Mouse (Mus musculus) kidney, postnatal 14 days (tissue): ENCODE results near the gene Cx3cr1.

Experiments used
- DNase-seq: peaks from one replicate; pipeline ENCODE4 v3.0.0; 2022; ENCODE audit warnings: mixed read lengths

Gene Cx3cr1

DNA sequence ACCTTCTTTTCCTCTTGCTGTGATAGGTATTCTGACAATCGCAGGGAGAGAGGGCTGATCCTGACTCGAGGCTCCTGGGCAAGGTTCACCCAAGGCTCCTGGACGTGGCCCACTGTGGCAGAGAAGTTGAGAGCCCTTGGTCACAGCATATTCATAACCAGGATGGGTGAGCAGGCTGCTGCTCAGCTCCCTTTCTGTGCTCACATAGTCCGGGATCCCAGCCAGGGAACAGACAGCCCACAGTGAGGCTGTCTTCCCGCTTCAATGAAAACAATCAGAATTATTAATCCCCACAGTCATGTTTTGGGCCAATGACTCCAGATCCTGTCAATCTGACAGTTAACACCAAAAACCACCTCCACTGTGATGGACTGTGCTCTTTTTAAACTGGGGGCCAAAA is 12.3 kb upstream of the Cx3cr1 start:
- DNase-seq, result no peak

DNA sequence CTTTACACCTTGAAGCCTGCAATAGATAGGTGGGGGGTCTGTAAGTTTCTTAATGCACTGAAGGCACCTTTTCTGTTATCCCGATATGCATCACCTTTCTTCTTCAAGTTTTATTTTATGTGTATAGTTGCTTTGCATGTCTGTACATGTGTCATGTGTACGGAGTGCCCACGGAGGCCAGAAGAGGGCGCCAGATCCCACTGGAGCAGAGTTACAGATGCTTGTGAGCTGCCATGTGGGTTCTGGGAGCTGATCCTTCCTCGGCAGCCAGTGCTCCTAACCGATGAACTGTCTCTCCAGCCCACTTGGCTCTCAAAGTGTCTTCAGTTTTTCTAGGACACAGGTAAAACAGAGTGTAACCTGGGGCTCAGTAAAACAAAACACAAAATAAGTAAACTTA is 11.6 kb upstream of the Cx3cr1 start:
- DNase-seq, result no peak

DNA sequence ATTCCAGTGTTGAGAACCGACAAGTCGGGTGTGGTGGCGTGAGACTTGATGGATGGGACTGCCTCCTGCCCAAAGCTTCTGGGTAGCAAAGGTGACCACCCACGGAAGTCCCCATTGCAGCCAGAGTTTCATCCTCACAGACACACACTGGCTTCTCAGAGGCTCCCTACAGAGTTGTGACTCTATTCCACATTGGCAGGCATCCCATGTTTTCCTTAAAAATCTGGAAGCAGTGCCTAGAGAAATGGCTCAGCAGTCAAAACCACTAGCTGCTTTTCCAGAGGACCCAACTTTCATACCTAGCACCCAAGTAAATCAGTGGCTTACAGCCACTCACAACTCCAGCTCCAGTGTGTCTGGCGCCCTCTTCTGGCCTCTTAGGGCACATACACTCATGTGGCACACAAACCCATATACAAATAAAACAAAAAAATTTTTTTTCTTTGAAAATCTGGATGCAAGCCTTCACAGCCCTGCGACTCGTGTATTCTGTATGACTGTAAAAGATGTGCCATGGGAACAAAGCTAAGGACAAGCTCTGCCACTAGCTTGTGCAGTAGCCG is 10.9 kb upstream of the Cx3cr1 start:
- DNase-seq, result no peak

DNA sequence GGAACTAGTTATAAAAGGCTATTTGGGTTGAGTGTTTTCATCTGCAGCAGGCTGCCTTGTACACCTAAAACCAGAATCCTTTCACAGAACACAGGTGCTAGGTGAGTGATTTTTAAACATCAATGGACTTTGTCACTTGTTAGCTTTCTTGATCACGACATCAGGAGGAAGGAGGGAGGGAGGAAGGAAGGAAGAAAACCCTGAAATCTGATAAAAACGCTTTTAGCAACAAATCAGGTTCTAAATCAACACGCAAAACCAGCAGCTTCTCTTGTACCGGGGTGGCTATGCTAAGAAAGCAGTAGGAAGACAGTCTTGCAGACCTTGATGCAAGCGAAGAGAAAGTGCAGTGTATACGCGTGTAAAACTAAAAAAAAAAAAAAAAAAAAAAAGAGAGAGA is 10.2 kb upstream of the Cx3cr1 start:
- no peak for DNase-seq

DNA sequence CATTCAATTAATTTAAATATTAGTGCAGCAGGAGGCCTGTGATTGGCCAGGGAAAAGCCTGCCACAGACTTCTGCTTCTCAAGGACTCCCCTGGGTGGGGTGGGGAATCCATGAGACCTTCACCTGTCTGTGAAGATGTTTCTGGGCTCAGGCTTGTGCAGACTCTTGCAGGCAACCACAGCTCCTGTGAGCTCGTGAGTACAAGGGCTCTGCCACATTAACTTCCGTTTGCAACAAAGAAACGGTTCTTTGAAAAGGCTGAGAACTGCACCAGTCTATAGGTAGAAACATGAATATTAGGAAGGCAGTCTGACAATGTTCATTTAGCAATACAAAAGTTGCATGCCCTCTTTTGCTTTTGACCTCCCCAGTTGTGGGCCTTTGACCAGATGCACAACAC is 8.6 kb upstream of the Cx3cr1 start:
- DNase-seq, result no peak

DNA sequence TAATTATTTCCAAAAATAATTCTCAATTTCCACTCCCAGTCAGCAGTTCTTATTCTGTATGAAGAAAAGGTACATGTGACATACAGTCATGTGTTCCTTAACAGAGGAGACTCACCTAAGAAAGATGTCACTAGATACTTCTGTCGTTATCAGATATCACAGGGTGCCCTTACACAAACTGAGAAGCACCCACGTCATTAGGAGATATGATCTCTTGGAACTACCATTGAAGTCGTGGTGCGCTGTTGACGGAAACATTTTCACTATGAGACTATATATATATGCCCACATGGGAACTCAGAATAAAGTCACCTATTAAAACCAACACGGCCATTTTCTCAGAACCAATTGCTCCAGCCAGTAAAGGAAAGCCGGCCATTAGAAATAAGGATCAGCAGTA is 4.8 kb upstream of the Cx3cr1 start:
- DNase-seq, result no peak

DNA sequence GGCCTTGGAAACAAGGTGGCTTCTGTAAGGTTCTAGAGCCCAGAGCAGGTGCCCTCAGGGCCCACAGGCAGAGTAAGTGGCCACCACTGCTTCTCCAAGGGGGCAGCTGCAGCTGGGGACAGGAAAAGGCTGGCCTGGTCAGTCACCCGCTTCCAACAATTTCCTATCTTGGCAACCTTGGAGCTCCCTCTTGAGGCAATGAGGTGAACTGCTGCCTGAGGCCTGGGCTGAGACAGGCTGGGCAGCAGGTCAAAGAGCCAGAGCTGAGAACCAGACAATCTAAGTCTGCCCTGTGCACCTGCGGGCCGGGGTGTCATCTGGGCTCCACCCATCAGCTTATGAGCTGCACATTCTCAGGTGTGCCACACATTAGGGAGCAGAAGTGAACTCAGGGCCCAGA is 3.5 kb upstream of the Cx3cr1 start:
- DNase-seq, result peak; percentile 85

DNA sequence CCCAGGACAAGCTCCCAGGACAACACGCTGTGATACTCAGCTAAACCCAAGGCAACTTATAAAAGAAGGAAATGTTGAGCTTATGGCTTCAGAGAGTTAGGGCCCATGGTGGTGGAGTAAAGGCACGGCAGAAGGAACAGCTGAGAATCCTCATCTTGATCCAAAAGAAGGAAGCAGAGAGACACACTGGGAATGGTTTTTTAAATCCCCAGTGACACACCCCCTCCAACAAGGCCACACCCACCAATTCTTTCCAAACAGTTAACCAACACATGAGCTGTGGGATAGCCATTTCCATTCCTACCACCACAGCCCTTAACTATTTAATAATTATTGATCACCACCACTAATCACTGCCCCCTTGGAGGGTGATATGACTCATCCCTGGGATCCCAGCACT is 1.6 kb upstream of the Cx3cr1 start:
- no peak for DNase-seq

DNA sequence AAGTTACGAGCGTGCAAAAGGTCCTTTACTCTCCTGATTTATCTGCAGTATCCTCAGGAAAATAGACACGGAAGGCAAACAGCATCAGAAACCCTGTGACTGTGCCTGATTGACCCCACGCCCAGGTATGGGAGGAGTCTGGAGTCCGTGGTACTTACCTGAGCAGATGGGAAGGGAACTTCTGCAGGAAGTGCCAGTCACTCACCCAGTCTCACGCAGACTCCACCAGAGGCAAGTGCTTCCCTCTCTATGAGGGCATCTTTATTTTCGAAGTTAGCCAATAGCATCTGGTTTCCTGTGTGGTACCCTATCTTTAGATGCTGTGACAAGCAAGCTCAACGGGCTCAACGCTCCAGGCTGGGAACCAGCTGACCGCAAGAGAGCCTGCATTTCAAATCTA is 1.6 kb downstream of the Cx3cr1 start:
- no peak for DNase-seq

DNA sequence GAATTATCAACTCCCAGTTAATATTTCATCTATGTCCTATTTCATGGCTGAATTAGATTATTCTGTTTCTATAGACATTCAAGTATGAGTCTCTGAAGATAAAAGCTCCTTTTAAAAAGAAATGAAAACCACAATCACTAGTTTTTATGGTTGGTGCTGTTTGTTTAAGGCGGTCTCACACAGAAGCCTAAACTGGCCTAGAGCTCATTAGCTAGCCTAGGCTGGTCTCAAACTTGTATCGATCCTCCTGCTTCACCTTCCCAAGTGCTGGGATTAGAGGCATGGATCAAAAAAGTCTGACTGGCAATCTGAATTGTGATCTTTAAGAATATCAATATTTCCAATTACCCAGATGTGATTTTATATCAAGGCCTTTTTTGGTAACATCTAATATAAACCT is 2.1 kb downstream of the Cx3cr1 start:
- DNase-seq, result no peak

DNA sequence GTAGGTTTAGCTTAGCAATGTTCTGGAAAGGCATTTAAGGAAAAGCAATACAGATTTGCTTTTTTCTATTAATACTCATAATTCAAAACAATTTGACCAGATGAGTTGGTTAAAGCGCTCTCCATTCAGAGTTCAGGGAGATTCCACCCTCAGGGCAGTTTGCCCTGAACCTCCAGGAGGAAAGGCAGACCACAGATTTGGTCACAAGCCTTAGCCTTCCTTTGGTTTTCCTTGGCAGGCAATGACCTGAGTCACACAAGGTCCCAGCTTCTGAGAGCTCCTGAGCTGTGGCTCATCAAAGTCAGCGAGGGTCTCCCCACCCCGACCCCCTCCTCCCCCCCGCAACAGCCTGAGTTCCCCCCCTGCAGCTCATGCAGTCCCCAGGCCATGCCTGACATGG is 5.4 kb downstream of the Cx3cr1 start:
- DNase-seq, result no peak

DNA sequence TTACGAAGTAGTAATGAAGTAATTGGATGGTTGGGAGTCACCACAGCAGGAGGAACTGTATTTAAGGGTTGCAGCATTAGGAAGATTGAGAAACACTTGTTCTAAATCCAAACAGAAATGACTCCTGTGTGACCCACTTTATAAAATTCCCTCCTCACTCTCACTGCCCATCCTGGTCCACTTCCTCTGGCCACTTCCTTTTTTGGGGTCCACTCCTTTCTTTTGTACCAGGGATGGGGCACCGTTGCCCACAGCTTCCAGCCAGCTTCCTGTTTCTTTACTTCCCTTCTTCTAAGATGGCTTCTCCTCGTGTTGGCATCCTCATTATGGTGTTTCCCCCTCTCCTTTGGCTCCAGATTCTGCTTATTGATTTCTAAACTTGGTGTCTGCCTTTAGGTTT is 10.9 kb downstream of the Cx3cr1 start:
- DNase-seq, result no peak

DNA sequence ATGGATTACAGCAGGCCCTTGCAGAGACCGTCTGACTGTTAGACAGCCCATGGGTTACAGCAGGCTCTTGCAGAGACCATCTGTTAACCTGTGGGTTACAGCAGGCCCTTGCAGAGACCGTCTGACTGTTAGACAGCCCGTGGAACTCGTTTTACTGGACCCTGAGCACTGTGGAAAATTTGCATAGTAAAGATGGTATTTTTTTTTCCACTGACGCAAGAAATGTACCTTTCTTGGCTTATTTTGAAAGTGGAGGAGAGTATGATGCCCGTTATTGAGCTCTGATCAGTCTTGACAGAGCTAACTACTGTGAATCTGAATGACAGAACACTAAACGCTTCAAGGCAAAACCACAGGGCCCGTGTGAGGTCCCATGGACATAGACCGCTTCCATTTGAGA is 13.5 kb downstream of the Cx3cr1 start:
- no peak for DNase-seq

DNA sequence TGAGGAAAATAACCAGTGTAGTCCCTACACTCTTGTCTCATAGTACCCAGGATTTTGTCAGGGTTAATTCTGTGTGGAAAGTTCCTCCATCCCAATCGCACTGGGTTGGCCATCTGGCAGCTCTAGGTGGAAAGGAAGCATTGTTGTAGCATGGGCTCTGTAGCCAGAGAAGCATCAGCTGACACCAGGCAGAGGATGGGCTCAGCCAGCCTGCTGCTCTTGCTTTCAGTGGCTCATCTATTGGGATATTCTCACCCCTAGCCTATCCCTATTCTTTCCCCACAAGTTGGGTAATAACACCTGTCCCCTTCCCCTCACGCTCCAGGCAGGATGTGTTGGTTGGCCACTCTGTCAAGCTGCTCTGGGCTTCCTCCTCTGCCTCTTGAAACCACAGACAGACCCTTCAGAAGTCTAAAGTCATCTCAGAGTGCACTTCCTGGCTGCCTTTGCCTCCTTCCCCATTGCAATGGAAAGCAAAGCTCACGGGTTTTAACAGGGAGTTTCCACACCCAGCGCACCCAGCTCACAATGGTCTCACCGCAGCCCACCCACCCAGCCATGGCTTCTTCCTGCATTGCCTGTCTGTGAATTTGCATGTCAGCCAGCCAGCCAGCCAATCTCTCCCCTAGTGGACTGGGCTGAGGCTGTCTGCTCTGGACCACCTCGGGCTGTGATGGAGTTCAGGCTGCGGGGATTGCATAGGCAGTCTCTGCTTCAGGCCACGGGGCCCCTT is 15.0 kb downstream of the Cx3cr1 start:
- no peak for DNase-seq

DNA sequence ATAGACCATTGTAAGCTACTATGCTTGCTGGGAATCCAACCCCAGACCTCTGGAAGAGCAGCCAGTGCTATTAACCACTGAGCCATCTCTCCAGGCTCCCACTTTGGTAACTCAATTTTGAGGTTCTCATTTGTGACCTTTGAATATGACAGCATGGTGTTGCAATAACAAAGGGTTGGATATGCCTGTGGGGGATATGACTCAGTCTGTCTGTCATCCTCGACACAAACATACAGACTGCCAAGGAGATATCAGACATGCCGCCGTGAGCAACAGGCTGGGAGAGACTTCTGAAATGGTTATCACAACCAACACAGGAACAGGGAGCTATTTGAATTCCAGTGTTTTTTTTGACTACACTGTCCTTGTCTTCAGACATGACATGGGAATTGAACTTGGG is 20.3 kb downstream of the Cx3cr1 start:
- no peak for DNase-seq

DNA sequence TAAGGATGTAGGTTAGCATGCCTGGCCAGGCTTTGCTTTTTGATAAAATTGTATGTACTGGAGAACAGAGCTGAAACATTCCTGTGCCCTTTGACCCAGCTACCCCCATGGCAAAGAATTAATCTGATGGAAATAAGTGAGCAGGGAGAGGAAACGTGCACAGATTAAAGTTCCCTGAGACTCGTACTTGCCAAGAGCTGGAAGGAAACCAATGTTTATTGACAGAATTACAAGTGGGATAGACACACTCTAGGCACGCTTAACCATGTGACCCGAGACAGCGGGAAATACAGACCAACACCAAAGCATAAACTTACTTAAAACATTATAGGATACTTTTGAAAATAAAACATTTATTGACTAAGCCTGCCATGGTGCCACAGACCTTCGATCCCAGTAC is 21.2 kb downstream of the Cx3cr1 start:
- no peak for DNase-seq

DNA sequence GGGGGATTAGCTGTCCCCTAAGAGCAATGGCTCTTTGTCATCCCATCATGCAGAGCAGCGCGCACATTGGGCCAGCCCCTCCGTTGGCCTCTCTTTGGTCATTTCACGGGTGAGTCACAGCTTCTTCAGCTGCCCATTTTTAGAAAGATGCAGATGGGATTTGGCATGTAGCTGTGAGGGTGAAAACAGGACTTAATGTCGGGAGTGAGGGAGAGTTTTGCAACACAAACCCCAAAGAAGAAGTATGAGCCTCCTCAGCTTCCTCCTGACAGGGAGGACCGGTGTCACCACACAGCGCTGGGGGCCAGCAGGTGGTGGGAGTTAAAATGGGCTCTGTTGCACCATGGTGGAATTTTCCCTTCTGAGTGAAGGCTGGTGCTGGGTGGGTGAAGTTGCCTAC is 26.6 kb downstream of the Cx3cr1 start:
- DNase-seq, result no peak

DNA sequence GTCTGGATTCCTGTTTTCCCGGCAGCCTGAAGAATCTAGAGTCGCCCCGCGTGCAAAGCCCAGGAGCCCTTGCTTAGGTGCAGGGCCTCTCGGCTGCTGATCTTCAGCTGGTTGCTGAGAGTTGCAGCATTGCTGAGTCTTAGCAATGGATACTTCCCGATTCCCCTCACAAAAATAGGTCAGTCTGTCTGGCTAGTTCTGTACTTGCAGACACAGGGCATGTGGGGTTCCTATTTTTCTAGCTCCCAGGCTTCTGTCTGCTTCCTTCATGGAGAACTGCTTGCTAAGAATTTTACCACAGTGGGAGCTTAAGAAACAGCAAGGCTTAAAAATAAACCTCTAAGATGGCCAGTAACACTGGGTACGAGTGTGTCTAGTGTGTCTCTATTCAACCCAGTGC is 32.3 kb downstream of the Cx3cr1 start:
- DNase-seq, result no peak

DNA sequence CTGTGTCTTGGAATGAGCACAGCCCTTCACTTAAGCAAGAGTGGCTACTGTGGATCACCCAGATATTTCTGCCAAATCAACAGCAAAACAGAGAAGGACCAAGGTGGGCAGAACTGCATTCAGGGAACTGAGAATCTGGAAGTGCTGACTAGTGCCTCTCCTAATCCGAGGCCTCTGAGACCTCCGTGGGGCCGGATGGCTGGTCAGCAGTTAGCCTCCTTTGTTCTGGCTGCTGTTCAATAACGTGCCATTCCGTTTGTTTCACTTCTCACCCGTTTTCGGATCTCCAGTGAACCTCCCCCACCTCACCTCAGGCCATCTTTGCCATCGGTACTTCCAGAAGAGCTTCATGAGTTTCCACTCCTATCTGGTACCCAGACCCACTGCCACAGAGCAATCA is 35.3 kb downstream of the Cx3cr1 start:
- DNase-seq, result no peak

DNA sequence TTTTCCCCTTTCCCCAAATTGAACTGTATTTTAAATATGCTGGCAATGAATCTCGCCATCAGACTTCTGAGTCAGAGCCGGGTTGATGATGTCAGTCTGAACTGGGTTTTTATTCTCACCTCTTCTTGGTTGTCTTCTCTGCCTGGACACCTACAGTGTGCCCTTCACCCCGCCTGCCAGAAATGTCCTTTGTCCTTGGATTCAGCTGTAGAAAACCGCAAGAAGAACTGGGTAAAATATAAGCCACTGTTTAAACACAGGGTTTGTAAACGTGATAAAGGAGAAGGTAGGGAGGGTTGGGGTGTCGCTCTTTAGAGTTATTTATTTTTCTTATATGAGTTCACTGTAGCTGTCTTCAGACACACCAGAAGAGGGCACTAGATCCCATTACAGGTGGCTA is 37.0 kb downstream of the Cx3cr1 start:
- DNase-seq, result no peak

DNA sequence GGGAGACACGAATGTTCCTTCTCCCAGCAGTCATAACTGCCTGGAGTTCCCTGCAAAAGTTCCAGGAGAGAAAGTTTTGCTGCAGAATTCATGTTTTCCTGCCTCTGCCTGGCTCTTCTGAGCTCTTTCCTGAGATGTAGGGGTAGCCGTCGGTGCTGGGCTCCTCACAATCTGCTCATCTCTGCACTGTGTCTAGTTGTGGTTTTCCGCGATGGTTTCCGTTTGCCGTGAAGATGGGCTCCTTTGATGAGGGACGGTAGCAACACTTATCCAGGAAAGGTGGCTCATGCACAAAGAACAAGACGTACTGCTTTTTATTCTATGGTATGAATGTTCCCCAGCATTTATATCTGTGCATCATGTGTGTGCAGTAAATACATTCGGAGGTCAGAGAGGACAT is 39.3 kb downstream of the Cx3cr1 start:
- DNase-seq, result no peak

DNA sequence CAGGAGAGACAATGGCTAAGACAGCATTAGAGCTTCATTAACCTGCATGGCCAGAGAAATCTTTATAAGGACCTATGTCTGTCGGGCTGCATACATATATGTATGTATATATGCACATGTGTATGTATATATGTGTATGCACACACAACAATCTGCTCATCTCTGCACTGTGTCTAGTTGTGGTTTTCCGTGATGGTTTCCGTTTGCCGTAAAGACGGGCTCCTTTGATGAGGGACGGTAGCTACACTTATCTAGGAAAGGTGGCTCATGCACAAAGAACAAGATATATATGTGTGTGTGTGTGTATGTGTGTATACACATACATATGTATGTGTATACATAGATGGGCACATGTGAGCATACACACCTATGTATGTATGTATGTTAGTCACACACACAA is 39.8 kb downstream of the Cx3cr1 start:
- DNase-seq, result no peak

DNA sequence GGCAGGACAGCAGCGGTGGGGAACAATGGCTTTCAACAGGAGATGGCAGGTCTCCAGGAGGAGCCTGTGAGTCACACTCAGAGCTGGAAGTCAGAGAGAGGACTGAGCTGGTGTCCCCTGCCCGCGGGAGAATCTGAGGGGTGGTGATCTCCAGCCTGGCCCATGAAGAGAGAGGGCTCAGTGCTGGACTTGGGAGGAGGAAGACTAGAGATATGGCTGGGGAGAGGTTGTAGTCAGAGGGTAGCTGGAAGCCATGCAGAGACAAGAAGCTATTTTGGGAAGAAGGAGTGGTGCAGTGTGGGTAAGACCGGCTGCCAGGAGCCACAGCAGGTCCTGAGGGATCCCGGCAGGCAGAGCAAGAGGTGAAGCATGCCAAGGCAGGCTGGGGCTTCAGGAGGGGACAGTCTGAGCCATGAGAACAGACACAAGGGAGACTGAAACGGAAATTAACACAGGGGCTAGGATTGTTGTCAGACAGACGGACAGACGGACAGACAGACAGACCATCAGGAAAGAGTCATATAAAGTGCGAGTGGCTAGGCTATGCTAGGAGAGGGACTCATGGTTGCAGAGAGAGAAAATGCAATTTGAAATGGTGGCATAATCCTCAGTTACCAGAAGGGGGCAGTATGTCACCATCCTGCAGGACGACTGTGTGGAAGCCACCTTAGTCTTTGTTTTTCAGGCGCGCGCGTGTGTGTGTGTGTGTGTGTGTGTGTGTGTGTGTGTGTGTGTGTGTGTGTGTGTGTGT is 42.1 kb downstream of the Cx3cr1 start:
- peak; percentile 46 for DNase-seq

DNA sequence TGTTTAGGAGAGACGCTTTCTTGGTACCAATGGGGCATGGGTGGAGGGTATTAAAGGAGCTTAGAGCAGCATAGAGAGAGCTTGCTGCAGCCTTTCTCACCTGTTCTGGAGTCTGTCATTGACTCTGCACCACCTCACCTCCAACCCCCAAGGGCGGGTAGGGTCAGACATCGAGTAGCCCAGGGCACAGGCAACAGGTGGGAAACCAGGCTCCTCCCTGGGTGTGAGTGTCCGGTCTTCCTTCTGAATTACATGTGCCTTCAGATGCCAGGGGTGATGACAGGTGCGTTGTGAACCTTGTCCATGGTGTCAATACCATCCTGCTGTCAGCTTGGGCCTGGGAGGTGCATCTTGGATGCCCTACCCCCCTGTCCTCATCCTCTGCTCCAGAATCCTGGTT is 45.1 kb downstream of the Cx3cr1 start:
- DNase-seq, result no peak

DNA sequence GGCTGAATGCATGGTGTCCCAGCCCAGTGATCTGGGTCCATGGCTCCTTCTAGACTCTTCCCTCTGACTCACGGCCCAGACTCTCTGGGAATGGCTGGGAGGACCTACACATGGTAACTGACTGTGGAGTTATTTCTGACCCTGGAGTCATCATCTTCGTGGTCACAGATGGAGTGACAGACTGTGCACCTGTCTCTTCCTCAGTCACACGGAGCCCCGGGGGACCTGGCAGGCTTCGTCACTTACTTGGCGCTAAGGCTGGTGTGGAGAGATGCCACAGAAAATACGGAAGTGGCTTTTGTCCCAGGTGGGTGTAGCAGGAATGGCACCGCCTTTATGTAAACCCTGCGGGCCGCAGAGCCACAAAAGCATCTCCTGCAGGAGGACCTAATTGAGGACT is 45.5 kb downstream of the Cx3cr1 start:
- DNase-seq, result no peak
